Mouse (Mus musculus): ENCODE measurements around the gene Sprr2h. TPM values are rescaled to one million over a fixed set of nuclear protein-coding genes. Genes with fewer than 3 reads are reported as not detected.

The Sprr2h gene
- polyA plus RNA-seq (2016; fragmentation: Nextera tagmentation; extraction: Ambion mirVana) = not detected in 2 replicates

DNA sequence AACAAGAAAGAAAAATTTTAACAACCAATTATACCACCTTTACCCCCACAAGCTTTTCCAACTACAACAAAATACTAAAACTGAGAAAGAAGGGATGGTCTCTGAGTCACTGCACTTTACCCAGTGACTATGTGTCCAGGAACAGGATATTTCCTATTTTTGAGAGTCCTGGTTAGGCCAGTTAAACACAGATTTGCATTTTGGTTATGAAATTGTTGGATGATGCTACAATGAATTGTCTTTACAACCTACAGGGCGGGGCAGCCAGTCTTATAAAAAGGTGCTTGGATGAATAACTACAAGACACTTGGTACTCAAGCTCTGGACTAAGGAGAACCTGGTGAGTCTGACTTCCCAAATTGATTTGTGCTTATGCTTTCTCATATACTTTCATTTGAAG is at the start of gene Sprr2h:
Sprr2h (plus strand) TSS at position 301 of the 400 bp plus-strand sequence.
- no peak within 1 kb of the TSS for H3K27ac ChIP-seq
- H3K36me3 ChIP-seq = no peaks in the 10 kb centered on the region
- no peaks in the 10 kb centered on the region for H3K4me1 ChIP-seq (replicated peaks)
- H3K4me3 ChIP-seq = no peak within 1 kb of the TSS
- no peak for DNase-seq (ENCODE audit: low spot score)
- no peaks in the 10 kb centered on the region for H3K9me3 ChIP-seq
- no peaks in the 10 kb centered on the region for H3K27me3 ChIP-seq (ENCODE audit: insufficient read depth, poor library complexity, severe bottlenecking)
- 80% methylated on average over 1 of the region's 1 CpGs for WGBS

DNA sequence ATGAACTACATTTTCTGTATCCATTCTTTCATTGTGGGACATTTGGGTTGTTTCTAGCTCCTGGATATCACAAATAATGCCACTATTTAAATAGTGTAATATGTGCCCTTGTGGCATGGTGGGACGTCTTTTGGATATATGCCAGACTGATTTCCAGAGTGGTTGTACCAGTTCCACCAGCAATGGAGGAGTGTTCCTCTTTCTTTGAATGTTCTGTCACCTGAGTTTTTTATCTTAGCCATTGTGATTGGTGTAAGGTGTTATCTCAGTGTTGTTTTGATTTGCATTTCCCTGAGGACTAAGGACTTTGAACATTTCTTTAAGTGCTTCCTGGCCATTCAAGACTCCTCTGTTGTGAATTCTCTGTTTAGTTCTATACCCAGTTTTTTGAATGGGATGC is 49.2 kb upstream of the Sprr2h start:
- Histone ChIP-seq H3K27me3 (ENCODE audit: insufficient read depth, poor library complexity, severe bottlenecking) (no peaks in the 10 kb centered on the region), H3K36me3 (no peaks in the 10 kb centered on the region), H3K4me3 (no peak overlapping the region), H3K4me1 (replicated peaks) (no peaks in the 10 kb centered on the region), H3K9me3 (no peaks in the 10 kb centered on the region), H3K27ac (no peak overlapping the region)
- no peak for DNase-seq (ENCODE audit: low spot score)
- WGBS = 91% methylated on average over 1 of the region's 1 CpGs

DNA sequence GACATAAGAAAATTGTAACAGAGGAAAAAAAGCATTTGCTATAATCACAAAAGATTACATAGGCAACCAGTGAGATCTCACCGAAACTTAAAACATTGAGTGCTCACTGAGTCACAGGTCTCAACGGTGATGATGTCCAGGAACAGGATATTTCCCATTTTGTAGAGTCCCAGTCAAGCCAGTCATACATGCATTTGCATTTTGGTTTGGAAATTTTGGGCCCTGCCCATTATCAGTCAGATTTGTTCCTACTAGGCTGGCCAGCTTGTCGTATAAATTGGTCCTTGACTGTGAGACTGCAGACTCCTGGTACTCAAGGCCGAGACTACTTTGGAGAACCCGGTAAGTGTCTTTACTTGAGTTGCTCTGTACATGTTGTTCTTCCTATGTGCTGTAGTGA is 46.6 kb upstream of the Sprr2h start, which contains the start of gene Sprr2d:
Sprr2d (plus strand) TSS at position 301 of the 400 bp plus-strand sequence.
- WGBS = 91% methylated on average over 5 of the region's 5 CpGs

DNA sequence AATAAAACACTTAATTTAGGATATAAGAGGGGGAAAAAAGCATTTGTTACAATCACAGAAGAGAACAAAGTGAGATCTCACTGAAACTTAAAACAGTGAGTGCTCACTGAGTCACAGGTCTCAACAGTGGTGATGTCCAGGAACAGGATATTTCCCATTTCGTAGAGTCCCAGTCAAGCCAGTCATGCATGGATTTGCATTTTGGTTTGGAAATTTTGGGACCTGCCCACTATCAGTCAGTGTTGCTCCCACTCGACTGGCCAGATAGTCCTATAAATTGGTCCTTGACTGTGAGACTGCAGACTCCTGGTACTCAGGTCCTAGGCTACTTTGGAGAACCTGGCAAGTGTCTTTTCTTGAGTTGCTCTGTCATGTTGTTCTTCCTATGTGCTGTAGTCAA is 33.6 kb upstream of the Sprr2h start, which contains the start of gene Sprr2e:
Sprr2e (plus strand) TSS at position 301 of the 400 bp plus-strand sequence.
- Histone ChIP-seq H3K27ac (no peak within 1 kb of the TSS), H3K4me1 (replicated peaks) (no peaks in the 10 kb centered on the region), H3K36me3 (no peaks in the 10 kb centered on the region), H3K4me3 (no peak within 1 kb of the TSS), H3K9me3 (no peaks in the 10 kb centered on the region), H3K27me3 (ENCODE audit: insufficient read depth, poor library complexity, severe bottlenecking) (no peaks in the 10 kb centered on the region)
- DNase-seq (ENCODE audit: low spot score) = no peak
- WGBS = 82% methylated on average over 2 of the region's 2 CpGs

More for the DNA sequence above, 46.6 kb upstream of the Sprr2h start, which contains the start of gene Sprr2d:
- DNase-seq (ENCODE audit: low spot score) = no peak
- Histone ChIP-seq H3K9me3 (no peaks in the 10 kb centered on the region), H3K27ac (no peak within 1 kb of the TSS), H3K4me1 (replicated peaks) (no peaks in the 10 kb centered on the region), H3K4me3 (no peak within 1 kb of the TSS), H3K36me3 (no peaks in the 10 kb centered on the region), H3K27me3 (ENCODE audit: insufficient read depth, poor library complexity, severe bottlenecking) (no peaks in the 10 kb centered on the region)

DNA sequence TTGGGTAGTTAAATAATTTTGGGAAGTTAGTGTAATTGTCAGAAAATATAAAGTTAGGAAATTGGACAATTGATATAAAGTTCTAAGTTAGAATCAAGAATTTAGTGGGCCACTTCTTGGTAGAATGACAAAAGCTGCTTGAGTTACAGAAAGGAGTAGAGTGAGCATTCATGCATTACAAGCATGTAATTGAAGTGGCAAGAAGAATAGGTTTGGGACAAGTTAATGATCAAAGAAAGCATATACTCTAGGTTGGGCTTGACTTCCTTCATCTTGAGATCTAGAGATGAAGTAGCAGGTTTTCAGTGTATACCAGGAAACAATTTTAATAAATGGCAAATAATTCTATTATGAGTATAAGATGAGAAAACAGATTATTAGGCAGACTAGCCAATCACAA is 23.9 kb upstream of the Sprr2h start:
- Histone ChIP-seq H3K27ac (no peak overlapping the region), H3K36me3 (no peaks in the 10 kb centered on the region), H3K4me3 (no peak overlapping the region), H3K4me1 (replicated peaks) (no peaks in the 10 kb centered on the region), H3K9me3 (no peaks in the 10 kb centered on the region), H3K27me3 (ENCODE audit: insufficient read depth, poor library complexity, severe bottlenecking) (no peaks in the 10 kb centered on the region)
- DNase-seq (ENCODE audit: low spot score) = no peak

DNA sequence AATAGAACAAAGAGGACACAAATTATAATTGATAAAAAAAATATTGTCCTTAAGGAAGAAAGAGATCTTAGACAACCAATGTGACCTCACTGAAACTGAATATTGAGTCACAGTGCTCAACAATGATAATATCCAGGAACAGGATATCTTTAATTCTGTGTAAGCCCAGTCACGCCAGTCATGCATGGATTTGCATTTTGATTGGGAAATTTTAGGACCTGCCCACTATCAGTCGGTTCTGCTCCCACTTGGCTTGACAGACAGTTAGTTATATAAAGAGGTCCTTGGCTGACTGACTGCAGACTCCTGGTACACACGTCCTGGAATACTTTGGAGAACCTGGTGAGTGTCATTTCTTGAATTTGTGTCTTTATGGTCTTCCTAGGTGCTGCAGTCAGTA is 20.6 kb upstream of the Sprr2h start, which contains the start of gene Sprr2f:
Sprr2f (plus strand) TSS at position 301 of the 400 bp plus-strand sequence.
- H3K4me3 ChIP-seq = no peak within 1 kb of the TSS
- no peaks in the 10 kb centered on the region for H3K9me3 ChIP-seq
- DNase-seq (ENCODE audit: low spot score) = no peak
- H3K27me3 ChIP-seq (ENCODE audit: insufficient read depth, poor library complexity, severe bottlenecking) = no peaks in the 10 kb centered on the region
- H3K36me3 ChIP-seq = no peaks in the 10 kb centered on the region
- H3K4me1 ChIP-seq (replicated peaks) = no peaks in the 10 kb centered on the region
- WGBS = 71% methylated on average over 3 of the region's 3 CpGs
- no peak within 1 kb of the TSS for H3K27ac ChIP-seq

DNA sequence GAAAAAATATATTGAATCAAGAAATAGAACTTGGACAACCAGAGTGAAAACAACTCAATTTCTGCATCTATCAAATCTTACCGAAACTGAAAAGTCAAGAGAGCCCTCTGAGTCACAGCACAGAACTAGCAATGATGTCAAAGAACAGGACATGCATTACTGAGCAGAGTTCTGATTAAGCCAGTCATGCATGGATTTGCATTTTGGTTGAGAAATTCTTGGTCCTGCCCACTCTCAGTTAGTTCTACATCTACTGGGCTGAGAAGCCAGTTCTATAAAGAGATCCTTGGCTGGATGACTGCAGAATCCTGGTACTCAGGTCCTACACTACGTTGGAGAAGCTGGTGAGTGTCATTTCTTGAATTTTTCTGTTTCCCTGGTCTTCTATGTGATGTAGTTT is 11.9 kb upstream of the Sprr2h start:
- no peak for DNase-seq (ENCODE audit: low spot score)
- no peaks in the 10 kb centered on the region for H3K9me3 ChIP-seq
- H3K27me3 ChIP-seq (ENCODE audit: insufficient read depth, poor library complexity, severe bottlenecking) = no peaks in the 10 kb centered on the region
- H3K4me1 ChIP-seq (replicated peaks) = no peaks in the 10 kb centered on the region
- no peak overlapping the region for H3K4me3 ChIP-seq
- H3K27ac ChIP-seq = no peak overlapping the region
- H3K36me3 ChIP-seq = no peaks in the 10 kb centered on the region
- WGBS = 74% methylated on average over 2 of the region's 2 CpGs

DNA sequence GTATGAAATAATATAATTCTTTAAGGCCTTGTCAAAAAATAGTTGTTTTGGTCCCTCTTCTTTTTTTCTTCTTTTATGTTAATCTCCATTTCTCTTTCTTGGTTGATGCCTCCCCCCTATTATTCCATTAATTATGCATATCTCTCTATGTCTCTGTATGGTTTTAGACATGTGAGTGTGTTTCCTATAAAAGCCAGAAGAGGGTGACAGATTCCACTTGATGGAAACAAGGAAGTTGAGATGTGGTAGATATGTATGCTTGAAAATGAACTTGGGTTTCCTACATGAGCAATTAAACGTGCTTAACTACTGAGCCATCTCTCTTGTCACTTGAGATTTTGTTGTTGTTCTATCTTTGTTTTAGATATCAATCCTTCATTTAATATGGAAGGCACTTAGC is 8.8 kb downstream of the Sprr2h start:
- DNase-seq (ENCODE audit: low spot score) = no peak
- Histone ChIP-seq H3K27ac (no peak overlapping the region), H3K36me3 (no peaks in the 10 kb centered on the region), H3K27me3 (ENCODE audit: insufficient read depth, poor library complexity, severe bottlenecking) (no peaks in the 10 kb centered on the region), H3K4me1 (replicated peaks) (no peaks in the 10 kb centered on the region), H3K4me3 (no peak overlapping the region), H3K9me3 (no peaks in the 10 kb centered on the region)
- WGBS = 50% methylated on average over 1 of the region's 1 CpGs

DNA sequence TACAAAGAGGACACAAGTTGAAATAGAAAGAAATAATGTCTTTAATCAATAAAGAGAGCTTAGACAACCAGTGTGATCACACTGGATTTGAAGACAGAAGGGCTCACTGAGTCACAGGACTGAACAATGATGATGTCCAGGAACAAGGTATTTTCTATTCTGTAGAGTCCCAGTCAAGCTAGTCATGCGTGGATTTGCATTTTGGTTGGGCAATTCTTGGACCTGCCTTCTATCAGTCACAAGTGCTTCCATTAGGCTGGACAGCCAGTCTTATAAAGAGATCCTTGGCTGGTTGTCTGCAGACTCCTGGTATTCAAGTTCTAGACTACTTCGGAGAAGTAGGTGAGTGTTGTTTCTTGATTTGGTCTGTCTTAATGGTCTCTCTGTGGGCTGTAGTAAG is 22.2 kb downstream of the Sprr2h start, which contains the start of gene Sprr2i:
Sprr2i (plus strand) TSS at position 301 of the 400 bp plus-strand sequence.
- Histone ChIP-seq H3K27ac (no peak within 1 kb of the TSS), H3K9me3 (no peaks in the 10 kb centered on the region), H3K27me3 (ENCODE audit: insufficient read depth, poor library complexity, severe bottlenecking) (no peaks in the 10 kb centered on the region), H3K4me1 (replicated peaks) (no peaks in the 10 kb centered on the region), H3K36me3 (no peaks in the 10 kb centered on the region), H3K4me3 (no peak within 1 kb of the TSS)
- 92% methylated on average over 2 of the region's 2 CpGs for WGBS
- no peak for DNase-seq (ENCODE audit: low spot score)

DNA sequence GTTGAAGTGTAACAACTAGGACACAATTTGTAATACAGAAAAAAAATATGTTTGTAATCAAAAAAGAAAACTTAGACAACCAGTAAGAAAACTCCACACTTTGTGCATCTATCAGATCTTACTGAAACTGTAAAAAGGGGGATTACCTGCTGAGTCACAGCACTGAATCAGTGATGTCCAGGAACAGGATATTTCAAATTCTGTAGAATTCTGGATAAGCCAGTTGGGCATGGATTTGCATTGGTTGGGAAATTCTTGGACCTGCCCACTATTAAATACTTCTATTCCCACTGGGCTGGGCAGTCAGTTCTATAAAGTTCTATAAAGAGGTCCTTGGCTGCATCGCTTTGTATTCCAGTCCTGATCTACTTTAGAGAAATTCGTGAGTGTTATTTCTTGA is 32.3 kb downstream of the Sprr2h start, which contains the start of gene Sprr2j-ps:
Sprr2j-ps (plus strand) TSS at position 301 of the 400 bp plus-strand sequence.
- H3K4me1 ChIP-seq (replicated peaks) = no peaks in the 10 kb centered on the region
- H3K4me3 ChIP-seq = no peak within 1 kb of the TSS

DNA sequence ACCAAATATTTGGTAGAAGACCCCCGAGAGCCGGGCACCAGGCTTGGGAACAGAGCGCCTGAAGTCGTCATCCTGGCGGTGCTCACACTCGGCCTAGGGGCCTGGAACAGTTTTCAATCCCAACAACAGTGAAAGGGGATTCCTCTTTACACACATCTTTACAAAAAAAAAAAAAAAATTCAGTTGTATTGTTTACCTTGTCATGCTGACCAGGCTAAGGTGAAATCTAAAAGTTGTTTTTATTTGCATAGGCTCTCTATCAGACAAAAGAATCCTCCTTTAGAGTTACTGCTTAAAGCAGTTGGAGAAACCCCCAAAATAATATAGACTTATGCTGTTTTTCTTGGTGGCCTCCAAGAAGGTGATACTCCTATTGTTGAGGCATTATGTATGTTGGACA is 43.8 kb downstream of the Sprr2h start, which contains the start of gene Gm9774:
Gm9774 (minus strand) TSS at position 101 of the 400 bp plus-strand sequence.
- Histone ChIP-seq H3K9me3 (no peaks in the 10 kb centered on the region), H3K4me3 (no peak within 1 kb of the TSS), H3K36me3 (no peaks in the 10 kb centered on the region), H3K4me1 (replicated peaks) (no peaks in the 10 kb centered on the region), H3K27me3 (ENCODE audit: insufficient read depth, poor library complexity, severe bottlenecking) (no peaks in the 10 kb centered on the region), H3K27ac (no peak within 1 kb of the TSS)
- 92% methylated on average over 6 of the region's 6 CpGs for WGBS
- no peak for DNase-seq (ENCODE audit: low spot score)

More for the DNA sequence above, 32.3 kb downstream of the Sprr2h start, which contains the start of gene Sprr2j-ps:
- H3K27ac ChIP-seq = no peak within 1 kb of the TSS
- WGBS = 88% methylated on average over 2 of the region's 2 CpGs
- no peaks in the 10 kb centered on the region for H3K27me3 ChIP-seq (ENCODE audit: insufficient read depth, poor library complexity, severe bottlenecking)
- no peaks in the 10 kb centered on the region for H3K36me3 ChIP-seq
- DNase-seq (ENCODE audit: low spot score) = no peak
- no peaks in the 10 kb centered on the region for H3K9me3 ChIP-seq

DNA sequence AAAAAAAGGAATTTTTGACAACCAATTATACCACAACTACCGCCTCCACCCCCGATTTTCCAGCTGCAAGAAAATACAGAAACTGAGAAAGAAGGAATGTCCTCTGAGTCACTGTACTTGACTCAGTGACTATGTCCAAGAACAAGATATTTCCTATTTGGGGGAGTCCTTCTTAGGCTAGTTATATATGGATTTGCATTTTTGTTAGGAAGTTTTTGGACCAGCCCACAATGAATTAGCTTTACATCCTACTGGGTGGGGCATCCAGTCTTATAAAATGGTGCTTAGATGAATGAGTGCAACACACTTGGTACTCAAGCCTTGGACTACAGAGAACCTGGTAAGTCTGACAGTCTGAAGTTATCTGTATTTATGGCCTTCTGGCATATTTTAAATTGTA is 46.8 kb downstream of the Sprr2h start, which contains the start of gene Sprr2k:
Sprr2k (plus strand) TSS at position 301 of the 400 bp plus-strand sequence.
- Histone ChIP-seq H3K27ac (no peak within 1 kb of the TSS), H3K4me3 (no peak within 1 kb of the TSS), H3K36me3 (no peaks in the 10 kb centered on the region), H3K4me1 (replicated peaks) (no peaks in the 10 kb centered on the region), H3K9me3 (no peaks in the 10 kb centered on the region), H3K27me3 (ENCODE audit: insufficient read depth, poor library complexity, severe bottlenecking) (no peaks in the 10 kb centered on the region)
- WGBS = 82% methylated on average over 2 of the region's 2 CpGs
- no peak for DNase-seq (ENCODE audit: low spot score)
